Mouse (Mus musculus): ENCODE results near the gene Vmn1r219. TPM values are rescaled to one million over a fixed set of nuclear protein-coding genes. Genes with fewer than 3 reads are reported as not detected.
"Not testable (repeated sequence)": the region's sequence is repeated elsewhere in the genome, so short reads cannot be mapped to it uniquely, and the experiment has no call there.

Vmn1r219 gene
- total RNA-seq (2012; rRNA removed) = 0.04 and 0.11 TPM in 2 replicates

GRCm38 (mm10) chr13:23159012-23159411 is at the start of gene Vmn1r219:
TSS of gene Vmn1r219 (plus strand) at chr13:23159312.
- Histone ChIP-seq H3K4me1 (ENCODE audit: control insufficient read depth in 2 of 2, insufficient read depth in 2 of 2, low read length in 2 of 2, poor library complexity in 1 of 2) (peaks cover 0 to 2% of the 10 kb centered on the region in 2 experiments; a peak in 1 of 4 replicates), H3K27ac (ENCODE audit: insufficient read depth, low read depth, low read length, poor library complexity, severe bottlenecking) (no peak within 1 kb of the TSS), H3K9ac (ENCODE audit: insufficient read depth, low read depth, low read length, poor library complexity, severe bottlenecking) (no peak within 1 kb of the TSS), H3K36me3 (ENCODE audit: control insufficient read depth, insufficient read depth, low read length, poor library complexity, severe bottlenecking) (no peaks in the 10 kb centered on the region), H3K9me3 (ENCODE audit: control insufficient read depth, insufficient read depth, low read depth, low read length) (no peaks in the 10 kb centered on the region), H3K4me3 (ENCODE audit: insufficient read depth in 1 of 2, low read depth in 1 of 2, low read length in 2 of 2, poor library complexity in 1 of 2, severe bottlenecking in 1 of 2) (no peak within 1 kb of the TSS)
- DNase-seq (ENCODE audit: low read depth, low spot score) = no peak
- in situ Hi-C loops (cut with MboI; ENCODE audit: low sequenced_read_pairs in 2 of 2, unreplicated experiment in 2 of 2) = no loop called here
- TF ChIP-seq ZNF384 (IDR thresholded peaks at IDR 0.05; ENCODE audit: low read depth, low read length) = no peak
- no peak for TF ChIP-seq ZC3H11A (IDR thresholded peaks at IDR 0.05; ENCODE audit: borderline replicate concordance, low read depth, low read length)
- no peak for TF ChIP-seq CHD2 (IDR thresholded peaks at IDR 0.05; ENCODE audit: low read depth, low read length)
- no peak for TF ChIP-seq MAFK (IDR thresholded peaks at IDR 0.05; ENCODE audit: insufficient read depth, low read depth, low read length)
- TF ChIP-seq HCFC1 (IDR thresholded peaks at IDR 0.05; ENCODE audit: borderline replicate concordance, insufficient read depth, low read length) = no peak

- H3K4me1 ChIP-seq (ENCODE audit: control insufficient read depth in 2 of 2, insufficient read depth in 2 of 2, low read length in 2 of 2, poor library complexity in 1 of 2); H3K36me3 ChIP-seq (ENCODE audit: control insufficient read depth, insufficient read depth, low read length, poor library complexity, severe bottlenecking); H3K27ac ChIP-seq (ENCODE audit: insufficient read depth, low read depth, low read length, poor library complexity, severe bottlenecking); in situ Hi-C loops (cut with MboI; ENCODE audit: low sequenced_read_pairs in 2 of 2, unreplicated experiment in 2 of 2); DNase-seq (ENCODE audit: low read depth, low spot score); H3K4me3 ChIP-seq (ENCODE audit: insufficient read depth in 1 of 2, low read depth in 1 of 2, low read length in 2 of 2, poor library complexity in 1 of 2, severe bottlenecking in 1 of 2); H3K9me3 ChIP-seq (ENCODE audit: control insufficient read depth, insufficient read depth, low read depth, low read length); H3K9ac ChIP-seq (ENCODE audit: insufficient read depth, low read depth, low read length, poor library complexity, severe bottlenecking): not testable (repeated sequence)
Observed at GRCm38 (mm10) chr13:23118126-23118525, 41.0 kb upstream of the Vmn1r219 start, which contains the start of gene Vmn1r217. TSS of gene Vmn1r217 (minus strand) at chr13:23118226.

- no peak for DNase-seq (ENCODE audit: low read depth, low spot score)
- no peaks in the 10 kb centered on the region for H3K9me3 ChIP-seq (ENCODE audit: control insufficient read depth, insufficient read depth, low read depth, low read length)
- H3K9ac ChIP-seq (ENCODE audit: insufficient read depth, low read depth, low read length, poor library complexity, severe bottlenecking) = no peak overlapping the region
- in situ Hi-C loops (cut with MboI; ENCODE audit: low sequenced_read_pairs in 2 of 2, unreplicated experiment in 2 of 2) = no loop called here
- no peaks in the 10 kb centered on the region for H3K4me1 ChIP-seq (ENCODE audit: control insufficient read depth in 2 of 2, insufficient read depth in 2 of 2, low read length in 2 of 2, poor library complexity in 1 of 2)
- H3K4me3 ChIP-seq (ENCODE audit: insufficient read depth in 1 of 2, low read depth in 1 of 2, low read length in 2 of 2, poor library complexity in 1 of 2, severe bottlenecking in 1 of 2) = no peak overlapping the region
- TF ChIP-seq MAFK (IDR thresholded peaks at IDR 0.05; ENCODE audit: insufficient read depth, low read depth, low read length) = no peak
- TF ChIP-seq CHD2 (IDR thresholded peaks at IDR 0.05; ENCODE audit: low read depth, low read length) = no peak
- no peak for TF ChIP-seq ZC3H11A (IDR thresholded peaks at IDR 0.05; ENCODE audit: borderline replicate concordance, low read depth, low read length)
- no peak for TF ChIP-seq HCFC1 (IDR thresholded peaks at IDR 0.05; ENCODE audit: borderline replicate concordance, insufficient read depth, low read length)
- no peak for TF ChIP-seq ZNF384 (IDR thresholded peaks at IDR 0.05; ENCODE audit: low read depth, low read length)
- H3K27ac ChIP-seq (ENCODE audit: insufficient read depth, low read depth, low read length, poor library complexity, severe bottlenecking) = no peak overlapping the region
- H3K36me3 ChIP-seq (ENCODE audit: control insufficient read depth, insufficient read depth, low read length, poor library complexity, severe bottlenecking) = no peaks in the 10 kb centered on the region
Observed at GRCm38 (mm10) chr13:23120611-23121010, 38.5 kb upstream of the Vmn1r219 start.

GRCm38 (mm10) chr13:23133099-23133498 is 26.0 kb upstream of the Vmn1r219 start, which contains the start of gene Vmn1r218:
TSS of gene Vmn1r218 (plus strand) at chr13:23133155.
- Histone ChIP-seq H3K27ac (ENCODE audit: insufficient read depth, low read depth, low read length, poor library complexity, severe bottlenecking) (no peak within 1 kb of the TSS), H3K36me3 (ENCODE audit: control insufficient read depth, insufficient read depth, low read length, poor library complexity, severe bottlenecking) (no peaks in the 10 kb centered on the region), H3K4me1 (ENCODE audit: control insufficient read depth in 2 of 2, insufficient read depth in 2 of 2, low read length in 2 of 2, poor library complexity in 1 of 2) (no peaks in the 10 kb centered on the region), H3K9ac (ENCODE audit: insufficient read depth, low read depth, low read length, poor library complexity, severe bottlenecking) (no peak within 1 kb of the TSS), H3K4me3 (ENCODE audit: insufficient read depth in 1 of 2, low read depth in 1 of 2, low read length in 2 of 2, poor library complexity in 1 of 2, severe bottlenecking in 1 of 2) (no peak within 1 kb of the TSS), H3K9me3 (ENCODE audit: control insufficient read depth, insufficient read depth, low read depth, low read length) (no peaks in the 10 kb centered on the region)
- in situ Hi-C loops (cut with MboI; ENCODE audit: low sequenced_read_pairs in 2 of 2, unreplicated experiment in 2 of 2) = no loop called here
- TF ChIP-seq ZC3H11A (IDR thresholded peaks at IDR 0.05; ENCODE audit: borderline replicate concordance, low read depth, low read length) (no peak), CHD2 (IDR thresholded peaks at IDR 0.05; ENCODE audit: low read depth, low read length) (no peak), ZNF384 (IDR thresholded peaks at IDR 0.05; ENCODE audit: low read depth, low read length) (no peak), HCFC1 (IDR thresholded peaks at IDR 0.05; ENCODE audit: borderline replicate concordance, insufficient read depth, low read length) (no peak), MAFK (IDR thresholded peaks at IDR 0.05; ENCODE audit: insufficient read depth, low read depth, low read length) (no peak)
- DNase-seq (ENCODE audit: low read depth, low spot score) = no peak

- Histone ChIP-seq H3K4me1 (ENCODE audit: control insufficient read depth in 2 of 2, insufficient read depth in 2 of 2, low read length in 2 of 2, poor library complexity in 1 of 2) (no peaks in the 10 kb centered on the region), H3K9me3 (ENCODE audit: control insufficient read depth, insufficient read depth, low read depth, low read length) (no peaks in the 10 kb centered on the region), H3K36me3 (ENCODE audit: control insufficient read depth, insufficient read depth, low read length, poor library complexity, severe bottlenecking) (no peaks in the 10 kb centered on the region), H3K9ac (ENCODE audit: insufficient read depth, low read depth, low read length, poor library complexity, severe bottlenecking) (no peak overlapping the region), H3K27ac (ENCODE audit: insufficient read depth, low read depth, low read length, poor library complexity, severe bottlenecking) (no peak overlapping the region), H3K4me3 (ENCODE audit: insufficient read depth in 1 of 2, low read depth in 1 of 2, low read length in 2 of 2, poor library complexity in 1 of 2, severe bottlenecking in 1 of 2) (no peak overlapping the region)
- no peak for TF ChIP-seq CHD2 (IDR thresholded peaks at IDR 0.05; ENCODE audit: low read depth, low read length)
- TF ChIP-seq MAFK (IDR thresholded peaks at IDR 0.05; ENCODE audit: insufficient read depth, low read depth, low read length) = no peak
- TF ChIP-seq ZC3H11A (IDR thresholded peaks at IDR 0.05; ENCODE audit: borderline replicate concordance, low read depth, low read length) = no peak
- TF ChIP-seq HCFC1 (IDR thresholded peaks at IDR 0.05; ENCODE audit: borderline replicate concordance, insufficient read depth, low read length) = no peak
- TF ChIP-seq ZNF384 (IDR thresholded peaks at IDR 0.05; ENCODE audit: low read depth, low read length) = no peak
- peak; percentile 11 for DNase-seq (ENCODE audit: low read depth, low spot score)
- in situ Hi-C loops (cut with MboI; ENCODE audit: low sequenced_read_pairs in 2 of 2, unreplicated experiment in 2 of 2) = no loop called here
Observed at GRCm38 (mm10) chr13:23133501-23133900, 25.6 kb upstream of the Vmn1r219 start.
